Mouse (Mus musculus) brain, embryonic 14.5 days (tissue): ENCODE data around the gene Zfp764. TPM values are rescaled to one million over a fixed set of nuclear protein-coding genes. Genes with fewer than 3 reads are reported as not detected.
"Not testable (repeated sequence)": the region's sequence is repeated elsewhere in the genome, so short reads cannot be mapped to it uniquely, and the experiment has no call there.

Source experiments
- DNase-seq: peaks from one replicate; pipeline ENCODE4 v3.0.0-alpha.2; 2011; ENCODE audit warnings: low read depth
- CTCF ChIP-seq: fragments of 200-500 bp; IDR thresholded peaks from 2 replicates; pipeline ENCODE4 v1.5.1; 2012; ENCODE audit warnings: inconsistent platforms, mild to moderate bottlenecking, moderate library complexity, borderline replicate concordance; ENCODE audit not compliant: insufficient read depth, insufficient read length; ENCODE audit errors: extremely low read depth
- POLR2A ChIP-seq: fragments of 200-500 bp; IDR thresholded peaks from 2 replicates; pipeline ENCODE4 v1.6.1; 2012; ENCODE audit warnings: mild to moderate bottlenecking, inconsistent platforms, borderline replicate concordance; ENCODE audit not compliant: poor library complexity, insufficient read depth, insufficient read length, severe bottlenecking; ENCODE audit errors: extremely low read depth
- polyA plus RNA-seq: library from polyadenylated mRNA; depleted of rRNA; stranded (reverse); fragments of >200 nt; gene quantifications from 2 replicates; pipeline ENCODE4 v1.2.3, GENCODE M21; 2012

Zfp764 gene
- polyA plus RNA-seq, 1 experiment: 4.4 TPM

DNA sequence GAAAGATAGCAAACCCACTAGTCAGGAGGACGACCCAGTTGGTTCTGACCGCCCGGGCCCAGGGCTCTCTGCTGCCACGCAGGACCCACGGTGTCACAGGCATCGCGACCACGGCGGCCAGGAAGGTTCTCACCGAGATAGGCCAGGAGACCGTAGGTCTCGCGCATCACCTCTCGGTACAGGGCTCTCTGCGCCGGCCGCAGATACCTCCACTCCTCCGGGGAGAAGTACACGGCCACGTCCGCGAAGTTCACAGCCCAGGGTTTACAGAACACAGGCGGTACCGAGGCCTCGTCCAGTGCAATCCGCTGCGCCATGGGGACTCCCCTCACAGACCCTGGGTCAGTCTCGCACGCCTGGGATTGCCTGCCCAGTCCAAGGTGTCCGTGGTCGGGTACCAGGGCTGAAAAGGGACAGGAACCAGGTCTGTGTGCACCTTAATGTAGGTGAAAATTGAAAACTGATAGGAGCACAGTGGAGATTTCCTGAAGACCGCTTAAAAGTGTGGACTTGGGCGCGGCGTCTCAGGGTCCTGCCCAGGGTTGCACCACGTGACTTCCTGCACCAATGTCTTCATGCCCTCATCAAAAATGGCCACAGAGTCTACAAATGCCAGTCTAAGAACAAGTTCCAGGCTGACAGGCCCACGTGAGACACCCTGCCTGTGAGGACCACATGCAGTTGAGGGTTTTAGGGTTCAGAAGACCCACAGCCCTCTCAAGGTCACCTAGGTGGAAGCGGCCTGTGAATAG is 19.8 kb downstream of the Zfp764 start, which contains the start of gene 9130019O22Rik:
TSS of gene 9130019O22Rik (minus strand) at position 526 of the 752 bp plus-strand sequence.
- peak; percentile 95 for DNase-seq
- no peak for TF ChIP-seq POLR2A
- TF ChIP-seq CTCF: no peak

DNA sequence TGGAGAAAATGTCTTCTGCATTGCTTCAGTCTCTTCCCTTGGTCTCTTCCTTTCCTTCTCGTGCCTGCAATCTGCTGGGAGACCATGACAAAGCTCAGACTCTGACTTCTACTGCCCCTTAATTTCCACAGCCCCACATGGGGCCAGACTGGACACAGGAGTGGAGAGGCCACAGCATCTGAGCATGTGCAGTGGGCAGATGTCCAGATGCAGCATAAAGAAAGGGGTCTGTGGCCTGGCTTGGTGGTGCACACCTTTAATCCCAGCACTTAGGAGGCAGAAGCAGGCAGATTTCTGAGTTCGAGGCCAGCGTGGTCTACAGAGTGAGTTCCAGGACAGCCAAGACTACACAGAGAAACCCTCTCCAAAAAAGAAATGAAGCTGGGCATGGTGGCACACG is 21.1 kb downstream of the Zfp764 start:
- not testable (repeated sequence) for DNase-seq

DNA sequence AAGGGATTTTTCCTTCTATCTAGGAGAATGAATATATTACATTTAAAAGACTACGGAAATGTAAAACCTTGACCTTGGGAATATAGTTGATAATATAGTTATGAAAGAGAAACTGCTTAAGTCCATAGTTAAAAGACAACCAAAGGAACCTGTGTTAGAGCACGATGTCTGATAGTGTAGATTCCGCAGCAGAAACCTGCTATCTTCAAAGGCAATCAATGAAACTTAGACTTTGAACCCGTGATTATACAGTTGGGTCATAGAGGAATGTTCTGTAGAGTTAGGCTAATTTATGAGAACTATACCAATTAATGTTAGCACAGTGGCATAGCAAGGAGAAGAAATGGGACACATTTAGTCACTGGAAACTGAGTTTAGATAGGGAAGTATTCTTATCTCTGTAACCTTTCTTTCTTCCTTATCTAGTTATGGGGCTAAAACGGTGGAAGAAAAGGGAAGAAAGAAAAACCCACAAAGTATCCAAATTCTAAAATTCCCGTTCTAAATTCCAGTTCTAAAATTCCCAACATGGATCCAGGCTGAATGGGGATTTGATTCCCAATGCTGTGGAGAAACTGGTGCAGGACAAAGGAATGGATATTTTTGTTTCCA is 28.2 kb downstream of the Zfp764 start:
- no peak for TF ChIP-seq CTCF
- TF ChIP-seq POLR2A: no peak
- DNase-seq: no peak

DNA sequence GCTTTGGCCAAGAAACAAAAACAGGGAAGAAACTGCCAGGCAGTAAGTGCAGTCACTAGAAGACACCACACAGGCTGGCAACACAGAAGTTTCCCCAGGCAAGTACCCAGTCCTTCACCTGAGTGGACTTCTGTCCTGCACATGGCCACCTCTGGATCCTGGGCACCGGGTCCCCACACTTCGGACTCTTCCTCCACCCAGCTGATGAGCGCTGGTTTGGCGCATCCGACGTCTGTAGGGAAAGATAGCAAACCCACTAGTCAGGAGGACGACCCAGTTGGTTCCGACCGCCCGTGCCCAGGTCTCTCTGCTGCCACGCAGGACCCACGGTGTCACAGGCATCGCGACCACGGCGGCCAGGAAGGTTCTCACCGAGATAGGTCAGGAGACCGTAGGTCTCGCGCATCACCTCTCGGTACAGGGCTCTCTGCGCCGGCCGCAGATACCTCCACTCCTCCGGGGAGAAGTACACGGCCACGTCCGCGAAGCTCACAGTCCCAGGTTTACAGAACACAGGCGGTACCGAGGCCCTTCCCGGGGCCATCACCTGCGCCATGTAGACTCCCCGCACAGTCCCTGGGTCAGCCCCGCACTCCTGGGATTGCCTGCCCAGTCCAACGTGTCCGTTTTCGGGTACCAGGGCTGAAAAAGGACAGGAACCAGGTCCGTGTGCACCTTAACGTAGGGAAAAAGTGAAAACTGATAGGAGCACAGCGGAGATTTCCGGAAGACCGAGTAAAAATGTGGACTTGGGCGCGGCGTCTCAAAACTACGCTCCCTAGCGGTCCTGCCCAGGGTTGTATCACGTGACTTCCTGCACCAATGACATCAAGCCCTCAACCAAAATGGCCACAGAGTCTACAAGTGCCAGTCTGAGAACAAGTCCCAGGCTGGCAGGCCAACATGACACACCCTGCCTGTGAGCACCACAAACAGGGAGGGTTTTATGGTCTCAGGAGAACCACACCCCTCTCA is 31.1 kb downstream of the Zfp764 start, which contains the start of gene Zfp747:
TSS of gene Zfp747 (minus strand) at position 780 of the 975 bp plus-strand sequence.
- peak; percentile 97 for DNase-seq
- peak; percentile 67 for TF ChIP-seq CTCF
- TF ChIP-seq POLR2A: peak; percentile 38; the same call in 1 of the 2 replicates

DNA sequence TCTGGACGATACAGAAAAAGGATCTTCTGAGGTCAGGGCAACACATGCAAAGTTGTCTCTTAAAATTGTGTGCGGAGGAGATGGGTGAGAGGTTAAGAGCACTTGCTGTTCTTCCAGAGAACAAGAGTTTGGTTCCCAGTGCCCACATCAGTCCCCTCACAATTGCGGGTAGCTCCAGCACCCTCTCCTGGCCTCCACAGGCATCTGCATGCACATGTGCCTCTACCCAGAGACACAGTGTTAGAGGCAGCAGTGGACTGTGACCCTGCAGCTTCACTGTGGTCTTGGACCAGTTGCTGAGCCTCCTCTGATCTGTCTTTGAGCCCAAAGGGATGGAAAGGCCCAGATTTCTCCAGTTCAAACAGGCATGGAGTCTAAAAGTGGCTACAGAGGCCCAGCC is 34.8 kb downstream of the Zfp764 start:
- not testable (repeated sequence) for DNase-seq

DNA sequence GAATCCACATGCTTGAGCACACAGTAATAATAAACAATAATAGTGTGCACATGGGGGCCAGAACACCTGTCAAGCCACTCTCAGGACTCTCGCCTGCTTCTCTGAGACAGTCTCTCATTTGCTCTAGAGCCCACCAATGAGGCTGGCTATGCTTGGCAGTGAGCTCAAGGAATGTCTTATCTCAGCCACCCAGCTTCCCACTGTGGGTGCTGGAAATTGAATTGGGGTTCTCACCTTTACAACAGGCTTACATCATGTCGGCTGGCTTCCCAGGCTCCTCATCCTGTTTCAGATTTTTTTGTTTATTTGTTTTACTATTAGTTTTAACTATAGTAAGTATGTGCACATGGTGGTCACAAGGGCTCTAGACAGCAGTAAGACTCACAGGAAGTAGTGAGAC is 35.4 kb downstream of the Zfp764 start:
- TF ChIP-seq POLR2A (no peak), CTCF (no peak)
- DNase-seq: no peak

DNA sequence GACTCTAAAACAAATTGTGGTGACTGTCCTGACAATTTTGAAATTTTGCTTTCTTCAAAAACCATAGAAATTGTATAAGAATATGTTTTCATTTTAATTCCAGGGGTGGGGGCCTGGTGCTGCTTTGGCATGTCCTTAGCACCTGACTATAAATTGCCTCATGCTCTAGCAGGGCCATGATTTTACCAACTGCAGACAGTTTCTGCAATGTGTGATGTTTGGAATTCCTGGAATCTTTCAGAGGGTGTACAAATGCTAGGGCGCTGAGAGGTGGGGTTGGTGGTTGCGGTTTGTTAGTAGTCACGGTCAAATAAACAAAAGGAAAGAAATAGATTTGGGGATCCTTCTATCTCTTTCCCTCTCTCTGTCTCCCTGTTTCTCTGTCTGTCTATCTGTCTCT is 40.4 kb downstream of the Zfp764 start:
- DNase-seq: no peak
- TF ChIP-seq CTCF: no peak
- no peak for TF ChIP-seq POLR2A

DNA sequence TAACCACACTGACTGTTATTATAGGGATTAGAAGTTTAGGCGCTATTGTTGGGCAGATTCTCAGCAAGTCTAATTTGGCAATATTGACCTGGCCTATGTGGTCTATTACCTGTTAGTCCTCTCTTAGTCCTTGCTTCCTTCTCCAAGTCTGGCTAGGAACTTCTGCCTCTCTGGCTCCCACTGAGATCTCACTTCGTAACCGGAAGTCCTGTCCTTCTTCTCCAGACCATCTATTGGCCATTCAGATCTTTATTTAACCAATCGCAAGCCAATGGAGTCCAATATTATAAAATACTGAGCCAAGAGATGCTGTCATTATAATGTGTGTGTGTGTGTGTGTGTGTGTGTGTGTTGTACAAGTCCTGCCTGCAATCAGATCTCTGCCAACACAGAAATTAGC is 42.5 kb downstream of the Zfp764 start:
- DNase-seq: peak; percentile 57
- TF ChIP-seq POLR2A: no peak
- no peak for TF ChIP-seq CTCF

DNA sequence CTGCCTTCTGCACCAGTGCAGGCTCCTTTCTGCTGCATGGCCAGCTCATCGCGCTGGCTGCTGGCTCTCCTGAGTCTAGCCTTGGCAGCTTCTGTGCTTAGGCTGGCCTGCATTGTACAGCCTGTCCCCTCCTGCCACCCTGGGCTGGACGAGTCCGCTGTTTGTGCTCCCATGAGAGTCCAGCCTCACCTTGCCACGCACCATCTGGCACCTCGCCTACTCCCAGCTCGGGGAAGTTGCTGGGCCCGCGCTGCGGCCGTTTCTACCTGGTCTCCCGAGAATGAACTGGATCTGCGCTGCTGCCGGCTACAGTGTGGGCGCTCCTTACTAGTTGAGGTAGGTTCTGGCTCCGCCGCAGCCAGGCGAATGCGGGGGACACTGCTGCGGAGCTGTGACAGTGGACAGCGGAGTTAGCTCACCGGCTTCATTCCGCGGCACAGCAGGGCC is 43.1 kb downstream of the Zfp764 start:
- DNase-seq: peak; percentile 64
- TF ChIP-seq CTCF: no peak
- TF ChIP-seq POLR2A: no peak

DNA sequence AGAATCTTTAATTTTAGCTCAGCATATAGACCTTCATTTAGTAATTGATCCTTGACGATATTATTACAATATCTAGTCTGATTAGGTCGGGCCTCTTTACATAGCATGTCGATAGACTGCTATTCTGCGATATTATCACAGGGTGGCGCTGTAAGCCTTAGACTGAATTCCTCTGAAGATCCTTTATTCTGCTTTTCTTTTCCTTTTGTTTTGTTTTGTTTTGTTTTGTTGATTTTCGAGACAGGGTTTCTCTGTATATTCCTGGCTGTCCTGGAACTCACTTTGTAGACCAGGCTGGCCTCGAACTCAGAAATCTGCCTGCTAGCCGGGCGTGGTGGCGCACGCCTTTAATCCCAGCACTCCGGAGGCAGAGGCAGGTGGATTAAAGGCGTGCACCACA is 44.2 kb downstream of the Zfp764 start:
- TF ChIP-seq CTCF: peak; percentile 55; the same call in 1 of the 2 replicates
- DNase-seq: peak; percentile 83

DNA sequence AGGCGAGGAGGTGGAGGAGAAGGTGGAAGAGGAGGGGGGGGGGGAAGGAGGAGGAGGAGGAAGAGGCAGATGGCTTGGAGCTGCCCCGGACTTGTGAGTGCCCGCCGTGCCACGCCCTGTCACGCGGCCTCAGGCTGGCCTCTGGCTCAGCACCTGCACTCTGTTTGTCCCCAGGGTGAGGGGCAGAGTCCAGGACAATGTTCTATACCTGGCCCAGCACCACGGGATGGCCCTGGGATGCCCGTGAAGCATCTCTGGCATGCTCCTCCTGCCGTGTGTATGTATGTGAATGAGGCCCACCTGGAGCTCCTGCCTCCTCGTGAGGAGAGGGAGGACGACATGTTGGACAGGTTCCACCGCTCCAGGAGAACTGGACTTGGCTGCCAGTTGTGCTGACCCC is 45.2 kb downstream of the Zfp764 start:
- TF ChIP-seq CTCF (no peak), POLR2A (no peak)
- no peak for DNase-seq

DNA sequence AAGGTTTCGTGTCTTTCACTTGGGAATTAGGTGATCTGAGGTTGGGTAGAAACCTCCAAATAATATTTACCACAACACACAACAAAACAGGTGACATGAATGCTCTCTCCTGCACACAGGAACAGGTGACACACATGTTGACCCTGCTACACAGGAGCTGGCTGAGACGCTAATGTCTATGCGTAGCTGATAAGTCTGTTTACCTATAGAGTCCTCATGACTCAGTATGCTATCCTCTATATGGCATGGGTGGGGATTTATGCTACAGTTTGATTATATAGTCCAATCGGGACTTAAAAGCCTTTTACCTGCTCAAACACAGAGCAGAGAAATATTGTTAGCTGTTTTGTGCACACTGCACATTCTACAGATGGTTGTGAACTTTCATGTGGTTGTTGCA is 46.4 kb downstream of the Zfp764 start:
- DNase-seq: no peak
- no peak for TF ChIP-seq CTCF
- no peak for TF ChIP-seq POLR2A

DNA sequence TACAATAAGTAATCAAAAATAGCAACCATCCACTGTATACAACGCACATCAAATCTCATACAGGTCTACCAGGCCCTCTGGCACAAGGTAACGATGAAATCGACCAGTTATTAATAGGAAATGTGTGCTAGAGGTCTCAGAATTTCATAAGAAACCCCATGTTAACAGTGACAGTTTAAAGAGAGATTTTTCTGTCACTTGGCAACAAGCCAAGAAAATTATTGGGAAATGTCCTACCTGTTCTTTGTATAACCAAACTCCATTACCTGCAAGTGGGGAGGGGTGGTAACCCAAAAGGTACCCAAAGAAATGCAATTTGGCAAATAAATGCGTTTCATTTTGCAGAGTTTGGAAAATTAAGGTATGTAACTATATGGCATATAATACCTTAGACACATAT is 48.1 kb downstream of the Zfp764 start:
- no peak for TF ChIP-seq CTCF
- no peak for TF ChIP-seq POLR2A
- no peak for DNase-seq
